Mouse (Mus musculus) forebrain, embryonic 12.5 days (tissue): ENCODE results near the gene E2f2. TPM values are rescaled to one million over a fixed set of nuclear protein-coding genes. Genes with fewer than 3 reads are reported as not detected.

Source experiments
- ATAC-seq: fragments of 200-750 bp; cut with Nextera tagmentation; 2 replicates; pipeline ENCODE4 v1.8.0; 2017; ENCODE audit warnings: moderate TSS enrichment; ENCODE audit not compliant: low FRiP score
- H3K27ac ChIP-seq: fragments of 300-500 bp; sonication (generic); 2 replicates; pipeline ENCODE4 v1.5.1; 2016; ENCODE audit warnings: mild to moderate bottlenecking
- H3K27me3 ChIP-seq: fragments of 300-500 bp; sonication (generic); 2 replicates; pipeline ENCODE4 v1.6.1; 2016; ENCODE audit warnings: mild to moderate bottlenecking
- H3K36me3 ChIP-seq: fragments of 300-500 bp; sonication (generic); replicated peaks from 2 replicates; pipeline ENCODE4 v1.6.1; 2016; ENCODE audit warnings: mild to moderate bottlenecking
- H3K4me1 ChIP-seq: fragments of 300-500 bp; sonication (generic); 2 replicates; pipeline ENCODE4 v1.6.1; 2016
- H3K4me2 ChIP-seq: fragments of 300-500 bp; sonication (generic); 2 replicates; pipeline ENCODE4 v1.6.1; 2016; ENCODE audit warnings: mild to moderate bottlenecking, moderate library complexity
- H3K4me3 ChIP-seq: fragments of 300-500 bp; sonication (generic); replicated peaks from 2 replicates; pipeline ENCODE4 v1.5.1; 2016; ENCODE audit warnings: mild to moderate bottlenecking
- H3K9ac ChIP-seq: fragments of 300-500 bp; sonication (generic); 2 replicates; pipeline ENCODE4 v1.6.1; 2016; ENCODE audit warnings: mild to moderate bottlenecking
- H3K9me3 ChIP-seq: fragments of 300-500 bp; sonication (generic); 2 replicates; pipeline ENCODE4 v1.6.1; 2016
- WGBS: fragments of 180-500 bp; shearing (Covaris S2); methylation state at CpG from one replicate; pipeline ENCODE4 v1.1.7; 2016; 5-methylcytosine and 5-hydroxymethylcytosine counted together
- polyA plus RNA-seq: library from polyadenylated mRNA; unstranded; fragments of >200 nt; fragmentation: Nextera tagmentation; extraction: Ambion mirVana; gene quantifications from 2 replicates; pipeline ENCODE4 v1.2.1, GENCODE M21; 2016

E2f2 gene
- polyA plus RNA-seq, 1 experiment from 2014 or later = 13.4 TPM

GRCm38 (mm10) chr4:136196201-136196600 lies 24.0 kb downstream of the E2f2 start:
- Histone ChIP-seq H3K4me2 (no peak overlapping the region), H3K27ac (no peak overlapping the region), H3K36me3 (peaks cover 33% of the 10 kb centered on the region), H3K4me1 (peaks cover 3% of the 10 kb centered on the region), H3K9ac (no peak overlapping the region), H3K9me3 (no peaks in the 10 kb centered on the region), H3K4me3 (no peak overlapping the region), H3K27me3 (0 out of 2 replicates have a peak, but pooled peaks cover under 1% of the 10 kb centered on the region)
- ATAC-seq = no peak
- 88% methylated on average over 10 of the region's 10 CpGs for WGBS

- H3K27me3 ChIP-seq = 0 out of 2 replicates have a peak, but pooled peaks cover 3% of the 10 kb centered on the region
- H3K4me3 ChIP-seq = no peak overlapping the region
- no peak overlapping the region for H3K9ac ChIP-seq
- H3K4me2 ChIP-seq = no peak overlapping the region
- peaks cover 9% of the 10 kb centered on the region for H3K36me3 ChIP-seq
- ATAC-seq = no peak
- H3K4me1 ChIP-seq = peaks cover 3% of the 10 kb centered on the region
- no peak overlapping the region for H3K27ac ChIP-seq
- H3K9me3 ChIP-seq = no peaks in the 10 kb centered on the region
- 72% methylated on average over 7 of the region's 7 CpGs for WGBS
Measured at GRCm38 (mm10) chr4:136198846-136199245, 26.7 kb downstream of the E2f2 start.

GRCm38 (mm10) chr4:136199562-136200292 lies 27.5 kb downstream of the E2f2 start:
- Histone ChIP-seq H3K9ac (no peak overlapping the region), H3K9me3 (no peaks in the 10 kb centered on the region), H3K4me2 (no peak overlapping the region), H3K36me3 (peaks cover 2% of the 10 kb centered on the region; the same call in 1 of the 2 replicates), H3K27ac (no peak overlapping the region), H3K4me3 (no peak overlapping the region), H3K27me3 (peaks cover 3% of the 10 kb centered on the region; the same call in 1 of the 2 replicates), H3K4me1 (peaks cover 3% of the 10 kb centered on the region)
- 35% methylated on average over 9 of the region's 9 CpGs for WGBS
- no peak for ATAC-seq

GRCm38 (mm10) chr4:136202509-136202908 lies 30.3 kb downstream of the E2f2 start:
- H3K9me3 ChIP-seq = no peaks in the 10 kb centered on the region
- no peak overlapping the region for H3K9ac ChIP-seq
- 2% methylated on average over 9 of the region's 9 CpGs for WGBS
- H3K36me3 ChIP-seq = no peaks in the 10 kb centered on the region
- no peak overlapping the region for H3K27ac ChIP-seq
- no peak for ATAC-seq
- no peak overlapping the region for H3K4me3 ChIP-seq
- H3K4me1 ChIP-seq = peaks cover 13% of the 10 kb centered on the region
- no peak overlapping the region for H3K4me2 ChIP-seq
- H3K27me3 ChIP-seq = peaks cover 9% of the 10 kb centered on the region; the same call in 1 of the 2 replicates

- peaks cover 20% of the 10 kb centered on the region; the same call in 1 of the 2 replicates for H3K27me3 ChIP-seq
- 88% methylated on average over 2 of the region's 2 CpGs for WGBS
Measured at GRCm38 (mm10) chr4:136204775-136205174, 32.6 kb downstream of the E2f2 start.

GRCm38 (mm10) chr4:136206033-136206893 lies 34.1 kb downstream of the E2f2 start, which contains the start of gene Asap3:
Asap3 (plus strand) TSS chr4:136206365.
- H3K27ac ChIP-seq = peak within 1 kb of the TSS; percentile 42; the same call in 1 of the 2 replicates

More at GRCm38 (mm10) chr4:136204775-136205174, 32.6 kb downstream of the E2f2 start:
- Histone ChIP-seq H3K4me1 (peaks cover 14% of the 10 kb centered on the region), H3K27ac (no peak overlapping the region), H3K36me3 (no peaks in the 10 kb centered on the region), H3K9me3 (no peaks in the 10 kb centered on the region), H3K4me2 (no peak overlapping the region), H3K9ac (no peak overlapping the region), H3K4me3 (no peak overlapping the region)
- no peak for ATAC-seq

GRCm38 (mm10) chr4:136206943-136207342 lies 34.7 kb downstream of the E2f2 start:
- Histone ChIP-seq H3K9ac (peak overlapping the region; percentile 74), H3K4me1 (peaks cover 14% of the 10 kb centered on the region), H3K27me3 (peaks cover 17% of the 10 kb centered on the region; the same call in 1 of the 2 replicates), H3K27ac (no peak overlapping the region), H3K36me3 (no peaks in the 10 kb centered on the region), H3K9me3 (no peaks in the 10 kb centered on the region), H3K4me2 (peak overlapping the region; percentile 98), H3K4me3 (peak overlapping the region; percentile 52)
- 6% methylated on average over 6 of the region's 6 CpGs for WGBS
- ATAC-seq = no peak

More at GRCm38 (mm10) chr4:136206033-136206893, 34.1 kb downstream of the E2f2 start, which contains the start of gene Asap3:
- WGBS = 1% methylated on average over 54 of the region's 54 CpGs
- Histone ChIP-seq H3K36me3 (no peaks in the 10 kb centered on the region), H3K4me1 (peaks cover 14% of the 10 kb centered on the region), H3K4me3 (peak within 1 kb of the TSS; percentile 52), H3K4me2 (peak within 1 kb of the TSS; percentile 98), H3K9ac (peak within 1 kb of the TSS; percentile 74), H3K27me3 (peaks cover 19% of the 10 kb centered on the region; the same call in 1 of the 2 replicates), H3K9me3 (no peaks in the 10 kb centered on the region)
- peak; percentile 91 for ATAC-seq

GRCm38 (mm10) chr4:136210931-136211330 lies 38.7 kb downstream of the E2f2 start:
- H3K27ac ChIP-seq = no peak overlapping the region
- 0 out of 2 replicates have a peak, but pooled peaks cover 17% of the 10 kb centered on the region for H3K27me3 ChIP-seq
- no peaks in the 10 kb centered on the region for H3K9me3 ChIP-seq
- WGBS = 80% methylated on average over 9 of the region's 9 CpGs
- H3K9ac ChIP-seq = no peak overlapping the region
- no peaks in the 10 kb centered on the region for H3K36me3 ChIP-seq
- H3K4me1 ChIP-seq = peaks cover 12% of the 10 kb centered on the region
- no peak for ATAC-seq
- H3K4me3 ChIP-seq = no peak overlapping the region
- no peak overlapping the region for H3K4me2 ChIP-seq

- ATAC-seq = no peak
- H3K4me2 ChIP-seq = no peak overlapping the region
- no peak overlapping the region for H3K27ac ChIP-seq
- peaks cover 5% of the 10 kb centered on the region for H3K4me1 ChIP-seq
- H3K9ac ChIP-seq = no peak overlapping the region
- WGBS = 77% methylated on average over 7 of the region's 7 CpGs
- no peaks in the 10 kb centered on the region for H3K9me3 ChIP-seq
- H3K27me3 ChIP-seq = 0 out of 2 replicates have a peak, but pooled peaks cover 3% of the 10 kb centered on the region
- no peaks in the 10 kb centered on the region for H3K36me3 ChIP-seq
- no peak overlapping the region for H3K4me3 ChIP-seq
Measured at GRCm38 (mm10) chr4:136213629-136214028, 41.4 kb downstream of the E2f2 start.

- Histone ChIP-seq H3K4me2 (no peak overlapping the region), H3K4me3 (no peak overlapping the region), H3K4me1 (peaks cover 15% of the 10 kb centered on the region), H3K9me3 (no peaks in the 10 kb centered on the region), H3K27me3 (peaks cover 11% of the 10 kb centered on the region), H3K36me3 (no peaks in the 10 kb centered on the region), H3K27ac (no peak overlapping the region), H3K9ac (no peak overlapping the region)
- no peak for ATAC-seq
- 88% methylated on average over 8 of the region's 8 CpGs for WGBS
Measured at GRCm38 (mm10) chr4:136214828-136215227, 42.6 kb downstream of the E2f2 start.

- H3K4me2 ChIP-seq = no peak overlapping the region
- no peak overlapping the region for H3K4me3 ChIP-seq
- H3K27me3 ChIP-seq = peaks cover 17% of the 10 kb centered on the region
- H3K4me1 ChIP-seq = peaks cover 23% of the 10 kb centered on the region
- no peak overlapping the region for H3K9ac ChIP-seq
- ATAC-seq = no peak
- H3K36me3 ChIP-seq = no peaks in the 10 kb centered on the region
- H3K9me3 ChIP-seq = no peaks in the 10 kb centered on the region
- H3K27ac ChIP-seq = no peak overlapping the region
- 91% methylated on average over 8 of the region's 8 CpGs for WGBS
Measured at GRCm38 (mm10) chr4:136215576-136215975, 43.4 kb downstream of the E2f2 start.

GRCm38 (mm10) chr4:136217063-136217462 lies 44.9 kb downstream of the E2f2 start:
- H3K9ac ChIP-seq = no peak overlapping the region
- ATAC-seq = no peak
- H3K9me3 ChIP-seq = no peaks in the 10 kb centered on the region
- WGBS = 74% methylated on average over 10 of the region's 10 CpGs
- H3K4me1 ChIP-seq = peaks cover 26% of the 10 kb centered on the region
- H3K4me2 ChIP-seq = no peak overlapping the region
- H3K36me3 ChIP-seq = no peaks in the 10 kb centered on the region
- H3K27me3 ChIP-seq = peaks cover 25% of the 10 kb centered on the region
- no peak overlapping the region for H3K4me3 ChIP-seq
- H3K27ac ChIP-seq = no peak overlapping the region
